Comparison of ENCODE assay signal across 9 mouse cellular contexts in the genomic region with DNA sequence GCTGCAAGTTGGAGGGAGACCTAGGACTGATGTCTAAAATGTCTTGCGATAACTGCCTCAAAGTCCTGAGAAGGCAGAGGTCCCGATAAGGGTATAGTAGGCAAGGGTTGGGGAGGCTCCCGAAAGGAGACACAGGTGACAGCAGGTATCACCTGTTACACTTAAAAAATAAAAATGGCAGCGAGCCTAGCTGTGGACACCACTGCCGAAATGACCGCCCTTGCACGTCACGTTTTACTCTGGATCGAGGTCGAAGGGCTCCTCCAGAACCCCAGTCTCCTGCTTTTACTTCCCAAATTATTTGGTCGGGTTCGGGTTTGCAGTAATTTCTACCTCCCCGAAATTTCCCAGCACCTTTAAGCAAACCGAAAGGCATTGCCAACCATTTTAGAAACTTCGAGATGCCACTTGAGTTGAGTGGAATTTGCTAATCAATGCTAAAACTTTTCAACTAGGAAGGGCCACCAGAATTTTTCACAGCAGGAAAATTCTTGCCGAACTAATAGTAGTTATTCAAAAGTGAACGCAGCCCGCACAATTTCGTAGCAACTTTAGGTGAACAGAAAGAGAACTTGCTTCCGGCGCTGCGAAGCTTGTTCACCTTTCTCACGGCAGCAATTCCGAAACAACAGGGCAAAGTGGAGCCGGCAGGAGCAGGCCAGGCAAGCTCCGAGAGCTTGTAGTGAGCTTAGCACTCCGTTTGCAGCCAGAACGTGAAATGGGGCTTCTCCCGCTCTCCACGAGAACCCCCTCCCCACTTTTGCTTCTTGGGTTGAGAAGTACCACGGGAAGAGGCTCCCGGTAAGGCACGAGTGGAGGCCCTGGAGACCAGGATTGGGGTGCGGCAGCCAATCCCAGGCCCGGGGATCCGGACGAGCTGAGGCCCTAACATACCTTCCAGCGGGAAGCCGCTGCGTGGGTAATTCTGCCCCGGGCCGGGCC. TPM values are rescaled to one million over a fixed set of nuclear protein-coding genes. Genes with fewer than 3 reads are reported as not detected.
DNase-seq lines count a peak whose midpoint lies in the region; ATAC-seq lines count a peak whose summit lies in the region.
"Had no signal": no experiment of that assay in that cellular context is flagged by ENCODE, and none has a peak within 500 bp of the region (broad histone marks: within the 10 kb centered on the region; RNA-seq: fewer than 3 reads in every experiment).

No protein-coding gene starts in this region.

- DNase-seq in heart, embryonic 10.5 days (ENCODE audit: low spot score) = no peak
- no peak for DNase-seq in heart, postnatal 4 days
- peak; percentile 59 for DNase-seq in midbrain, embryonic 14.5 days
- no peak for DNase-seq in layer of hippocampus, adult 8-10 months (ENCODE audit: low spot score in 2 of 2)
- no peak for DNase-seq in right cerebral cortex, adult 2 months (ENCODE audit: low spot score in 2 of 2)
- DNase-seq in gastrocnemius, postnatal 25 days = no peak

- no peaks in the 10 kb centered on the region for H3K36me3 ChIP-seq in heart, embryonic 10.5 days
- no peaks in the 10 kb centered on the region for H3K36me3 ChIP-seq in hindbrain, embryonic 12.5 days
- H3K36me3 ChIP-seq in midbrain, embryonic 14.5 days (ENCODE audit: control insufficient read depth, insufficient read depth, low read length) = no peaks in the 10 kb centered on the region

- peak overlapping the region; percentile 74 for H3K9ac ChIP-seq in hindbrain, embryonic 12.5 days
- peak overlapping the region; percentile 63 for H3K9ac ChIP-seq in midbrain, embryonic 14.5 days (replicated peaks; ENCODE audit: low read length)

- H3K27me3 ChIP-seq in heart, embryonic 10.5 days (ENCODE audit: insufficient read depth, poor library complexity, severe bottlenecking) = peaks cover 98% of the 10 kb centered on the region
- peaks cover 87% of the 10 kb centered on the region for H3K27me3 ChIP-seq in hindbrain, embryonic 12.5 days
- H3K27me3 ChIP-seq in midbrain, embryonic 14.5 days (ENCODE audit: control insufficient read depth, insufficient read depth, low read length) = peaks cover 43% of the 10 kb centered on the region

- H3K9me3 ChIP-seq in heart, embryonic 10.5 days = no peaks in the 10 kb centered on the region
- no peaks in the 10 kb centered on the region for H3K9me3 ChIP-seq in hindbrain, embryonic 12.5 days (replicated peaks)
- H3K9me3 ChIP-seq in midbrain, embryonic 14.5 days (ENCODE audit: control insufficient read depth, low read length) = no peaks in the 10 kb centered on the region

- peaks cover 16% of the 10 kb centered on the region for H3K4me1 ChIP-seq in heart, embryonic 10.5 days
- peaks cover 17% of the 10 kb centered on the region for H3K4me1 ChIP-seq in hindbrain, embryonic 12.5 days
- peaks cover 7% of the 10 kb centered on the region for H3K4me1 ChIP-seq in midbrain, embryonic 14.5 days (ENCODE audit: control insufficient read depth, insufficient read depth, low read length)

- H3K4me2 ChIP-seq in hindbrain, embryonic 12.5 days (replicated peaks) = peak overlapping the region; percentile 66
- peak overlapping the region; percentile 80 for H3K4me2 ChIP-seq in midbrain, embryonic 14.5 days (ENCODE audit: low read length)

- no peak overlapping the region for H3K27ac ChIP-seq in heart, embryonic 10.5 days
- H3K27ac ChIP-seq in hindbrain, embryonic 12.5 days = peak overlapping the region; percentile 88
- peak overlapping the region; percentile 62 for H3K27ac ChIP-seq in midbrain, embryonic 14.5 days (replicated peaks; ENCODE audit: low read depth, low read length)

- under 1% methylated on average over 42 of the region's 42 CpGs for WGBS in heart, embryonic 10.5 days
- under 1% methylated on average over 42 of the region's 42 CpGs for WGBS in hindbrain, embryonic 12.5 days
- WGBS in midbrain, embryonic 14.5 days = under 1% methylated on average over 42 of the region's 42 CpGs

- peak; percentile 30 for ATAC-seq in activated CD4-positive, CD25-positive, alpha-beta regulatory T cell, adult 4 months
- no peak for ATAC-seq in hindbrain, embryonic 12.5 days (ENCODE audit: low FRiP score)
- ATAC-seq in midbrain, embryonic 14.5 days (ENCODE audit: low FRiP score, low TSS enrichment) = no peak

- peak overlapping the region; percentile 55 for H3K4me3 ChIP-seq in heart, embryonic 10.5 days
- H3K4me3 ChIP-seq in hindbrain, embryonic 12.5 days = peak overlapping the region; percentile 49
- peak overlapping the region; percentile 49 for H3K4me3 ChIP-seq in midbrain, embryonic 14.5 days (replicated peaks; ENCODE audit: low read depth, low read length)

RNA-seq across cellular contexts. Expression of a gene that starts 0.9 kb away (rescaled TPM):
- polyA plus RNA-seq in heart, embryonic 10.5 days (2016; fragmentation: Nextera tagmentation; extraction: Ambion mirVana) = 0.28 and 1.9 TPM in 2 replicates
- under 1 TPM in 1 of 2 experiments, not detected in 1; 0.11 TPM for total RNA-seq in heart, postnatal 4 days (2021)
- polyA plus RNA-seq in activated CD4-positive, CD25-positive, alpha-beta regulatory T cell, adult 4 months (2017; shearing (Covaris generic)) = under 1 TPM in 1 of 2 experiments, not detected in 1; 0.17 TPM
- 32.7 and 37.5 TPM in 2 replicates for polyA plus RNA-seq in hindbrain, embryonic 12.5 days (2016; fragmentation: Nextera tagmentation; extraction: Ambion mirVana)
- 16.0 and 23.6 TPM in 2 replicates for polyA plus RNA-seq in midbrain, embryonic 14.5 days (2014; fragmentation: Nextera tagmentation; extraction: Ambion mirVana)
- not detected for total RNA-seq in layer of hippocampus, adult 8-10 months (2022)
- total RNA-seq in gastrocnemius, postnatal 25 days (2021) = under 1 TPM in 1 of 2 experiments, not detected in 1; 0.08 TPM
- total RNA-seq: hematopoietic stem cell, adult 5-6 weeks had no signal
